Mouse (Mus musculus): ENCODE measurements around the gene Tex16.

Tex16 gene

GRCm38 (mm10) chrX:112010707-112011106, at the start of gene Tex16:
TSS of gene Tex16 (plus strand) at chrX:112011007.
- no peak for DNase-seq (ENCODE audit: low spot score in 2 of 2)

GRCm38 (mm10) chrX:111999661-112000060, 11.1 kb upstream of the Tex16 start:
- DNase-seq (ENCODE audit: low spot score in 2 of 2): no peak

Data from spleen, postnatal 14 days (tissue).